Mouse (Mus musculus) testis, adult 2 months (tissue): ENCODE measurements at regions not wholly inside any gene's neighbourhood (a gene's known extent, or its start where the extent isn't known, plus 50 kb on each side); places are given as distances from the start of the nearest gene placed in this dataset.

ENCODE experiments used
- CTCF ChIP-seq: fragments of 200-500 bp; IDR thresholded peaks from 2 replicates; pipeline ENCODE4 v1.5.1; 2012; ENCODE audit warnings: low read depth, mild to moderate bottlenecking, inconsistent platforms, low read length, moderate library complexity; ENCODE audit not compliant: control insufficient read depth, insufficient read depth, insufficient replicate concordance
- POLR2A ChIP-seq: fragments of 200-500 bp; IDR thresholded peaks from 2 replicates; pipeline ENCODE4 v1.6.1; 2012; ENCODE audit warnings: low read depth, mild to moderate bottlenecking, inconsistent platforms, low read length, moderate library complexity; ENCODE audit not compliant: control insufficient read depth

DNA sequence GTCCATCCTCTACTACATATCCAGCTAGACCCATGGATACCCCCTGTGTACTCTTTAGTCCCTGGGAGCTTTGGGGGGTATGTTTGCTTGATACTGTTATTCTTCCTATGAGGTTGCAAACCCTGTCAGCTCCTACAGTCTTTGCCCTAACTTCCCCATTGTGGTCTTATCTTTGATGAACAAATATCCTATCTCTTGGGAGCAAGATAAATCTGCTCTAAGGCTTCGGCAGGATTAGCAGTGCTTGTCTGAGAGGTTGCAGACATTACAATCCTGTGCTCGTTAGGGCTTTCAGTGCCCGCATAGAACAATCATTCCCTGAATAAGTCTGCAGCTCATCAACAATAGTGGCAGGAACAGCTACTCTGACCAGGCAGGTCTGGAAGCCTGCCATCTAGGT, 1002.7 kb upstream of the Zeb2 start:
- TF ChIP-seq CTCF: no peak
- no peak for TF ChIP-seq POLR2A
